Mouse (Mus musculus) E14TG2a.4 (cell line): ENCODE measurements at regions not wholly inside any gene's neighbourhood (a gene's known extent, or its start where the extent isn't known, plus 50 kb on each side); places are given as distances from the start of the nearest gene placed in this dataset.

Experiments used
- H3K27me3 ChIP-seq: 2 replicates; pipeline ENCODE4 v1.6.1; 2014; ENCODE audit warnings: low read length, control low read depth; ENCODE audit not compliant: insufficient read depth
- H3K36me3 ChIP-seq: 2 replicates; pipeline ENCODE4 v1.6.1; 2014; ENCODE audit warnings: low read length, control low read depth; ENCODE audit not compliant: insufficient read depth
- H3K4me1 ChIP-seq: replicated peaks from 2 replicates; pipeline ENCODE4 v1.6.1; 2014; ENCODE audit warnings: low read depth, low read length, control low read depth
- H3K4me3 ChIP-seq: replicated peaks from 2 replicates; pipeline ENCODE4 v1.5.1; 2014; ENCODE audit warnings: mild to moderate bottlenecking, low read length
- H3K9me3 ChIP-seq: 2 replicates; pipeline ENCODE4 v1.6.1; 2014; ENCODE audit warnings: low read length, control low read depth
- CTCF ChIP-seq: conservative IDR thresholded peaks from 2 replicates; pipeline ENCODE4 v1.5.1; 2014; ENCODE audit warnings: low read length
- NANOG ChIP-seq: IDR thresholded peaks from 2 replicates; pipeline ENCODE4 v1.6.1; 2014; ENCODE audit warnings: borderline replicate concordance, low read length, mixed read lengths
- POU5F1 ChIP-seq: IDR thresholded peaks from 2 replicates; pipeline ENCODE4 v1.6.1; 2014; ENCODE audit warnings: low read length, borderline replicate concordance

DNA sequence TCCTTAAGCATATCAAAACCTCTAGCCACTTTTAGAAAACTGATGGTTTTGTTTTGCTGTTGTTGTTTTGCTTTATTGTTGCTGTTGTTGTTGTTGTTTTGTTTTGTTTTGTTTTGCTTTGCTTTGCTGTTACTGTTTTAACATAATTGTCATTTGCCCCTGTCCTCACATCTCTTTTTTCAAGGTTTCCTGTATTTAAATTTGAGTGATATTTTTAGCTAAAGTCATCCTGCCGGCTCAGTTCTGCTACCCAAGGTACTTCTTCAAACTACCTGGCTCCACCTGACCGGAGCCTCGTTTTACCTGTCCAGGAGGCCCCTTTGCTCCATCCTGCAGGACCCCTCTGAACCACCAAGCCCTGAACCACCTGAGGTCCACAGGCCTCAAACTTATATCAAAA is 253.4 kb downstream of the Tle4 start:
- TF ChIP-seq POU5F1: no peak
- no peak for TF ChIP-seq NANOG
- TF ChIP-seq CTCF: no peak
- Histone ChIP-seq H3K4me3 (no peak overlapping the region), H3K27me3 (no peaks in the 10 kb centered on the region), H3K4me1 (no peaks in the 10 kb centered on the region), H3K9me3 (no peaks in the 10 kb centered on the region), H3K36me3 (no peaks in the 10 kb centered on the region)

DNA sequence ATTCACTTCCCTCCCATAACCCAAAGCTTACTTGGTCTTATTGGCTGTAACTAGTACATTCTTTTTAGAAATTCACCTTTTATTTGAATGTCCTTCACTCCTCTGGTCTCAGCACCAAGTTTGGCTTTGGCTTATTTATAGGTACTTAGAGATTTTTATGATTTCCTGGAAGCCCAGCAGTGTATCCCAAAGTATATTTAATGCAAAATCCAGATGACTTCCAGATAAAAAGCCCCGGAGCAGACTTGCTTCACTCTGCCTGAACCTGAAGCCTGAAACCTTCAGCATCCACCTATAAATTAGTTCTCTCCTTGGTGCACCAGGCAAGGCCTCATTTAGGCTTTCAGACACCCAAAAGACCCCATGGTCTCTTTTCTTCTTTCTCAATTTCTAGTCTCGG is 250.8 kb downstream of the Tle4 start:
- Histone ChIP-seq H3K36me3 (no peaks in the 10 kb centered on the region), H3K4me3 (no peak overlapping the region), H3K9me3 (no peaks in the 10 kb centered on the region), H3K4me1 (no peaks in the 10 kb centered on the region), H3K27me3 (no peaks in the 10 kb centered on the region)
- no peak for TF ChIP-seq CTCF
- TF ChIP-seq POU5F1: no peak
- TF ChIP-seq NANOG: no peak

DNA sequence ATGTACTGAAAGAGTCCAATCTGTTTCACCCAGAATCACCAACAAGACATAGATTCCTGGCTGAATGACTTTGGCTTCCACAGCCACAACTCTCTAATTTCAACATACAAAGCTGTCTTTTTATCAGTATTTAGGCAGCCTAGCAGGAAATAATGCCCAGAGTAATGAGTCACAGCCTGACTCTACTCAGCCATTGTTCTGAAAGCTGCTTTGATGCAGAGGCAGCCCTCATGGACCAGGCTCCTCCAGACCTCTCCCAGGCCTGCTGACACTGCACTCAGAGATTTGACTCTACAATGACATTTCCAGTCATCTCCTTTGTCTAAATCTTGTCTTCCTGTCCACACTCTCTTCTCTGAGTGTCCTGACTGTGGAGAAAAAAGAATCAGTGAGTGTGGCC is 250.4 kb downstream of the Tle4 start:
- TF ChIP-seq CTCF (no peak), POU5F1 (no peak), NANOG (no peak)
- H3K4me3 ChIP-seq: no peak overlapping the region
- no peaks in the 10 kb centered on the region for H3K4me1 ChIP-seq
- H3K27me3 ChIP-seq: no peaks in the 10 kb centered on the region
- no peaks in the 10 kb centered on the region for H3K9me3 ChIP-seq
- no peaks in the 10 kb centered on the region for H3K36me3 ChIP-seq

DNA sequence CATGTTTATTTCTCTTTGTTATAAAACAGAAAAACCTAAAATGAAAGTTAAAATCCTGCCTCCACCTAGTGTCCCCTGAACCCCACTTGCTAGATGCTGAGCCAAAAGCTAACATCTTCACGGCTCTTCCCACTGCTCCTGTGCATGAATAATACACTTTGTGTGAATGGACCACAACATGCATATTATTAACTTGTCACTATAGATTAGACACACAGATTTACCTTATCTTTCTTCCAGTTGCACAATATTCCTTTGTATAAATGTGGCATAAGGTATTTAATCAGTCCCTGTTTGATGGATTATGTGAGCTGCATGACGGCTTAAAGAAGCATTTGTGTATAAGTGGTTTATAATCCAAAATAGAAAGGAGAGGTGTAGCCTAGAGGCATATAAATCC is 248.1 kb downstream of the Tle4 start:
- H3K36me3 ChIP-seq: no peaks in the 10 kb centered on the region
- no peaks in the 10 kb centered on the region for H3K27me3 ChIP-seq
- H3K9me3 ChIP-seq: no peaks in the 10 kb centered on the region
- H3K4me1 ChIP-seq: no peaks in the 10 kb centered on the region
- TF ChIP-seq POU5F1 (no peak), NANOG (no peak), CTCF (no peak)
- H3K4me3 ChIP-seq: no peak overlapping the region

DNA sequence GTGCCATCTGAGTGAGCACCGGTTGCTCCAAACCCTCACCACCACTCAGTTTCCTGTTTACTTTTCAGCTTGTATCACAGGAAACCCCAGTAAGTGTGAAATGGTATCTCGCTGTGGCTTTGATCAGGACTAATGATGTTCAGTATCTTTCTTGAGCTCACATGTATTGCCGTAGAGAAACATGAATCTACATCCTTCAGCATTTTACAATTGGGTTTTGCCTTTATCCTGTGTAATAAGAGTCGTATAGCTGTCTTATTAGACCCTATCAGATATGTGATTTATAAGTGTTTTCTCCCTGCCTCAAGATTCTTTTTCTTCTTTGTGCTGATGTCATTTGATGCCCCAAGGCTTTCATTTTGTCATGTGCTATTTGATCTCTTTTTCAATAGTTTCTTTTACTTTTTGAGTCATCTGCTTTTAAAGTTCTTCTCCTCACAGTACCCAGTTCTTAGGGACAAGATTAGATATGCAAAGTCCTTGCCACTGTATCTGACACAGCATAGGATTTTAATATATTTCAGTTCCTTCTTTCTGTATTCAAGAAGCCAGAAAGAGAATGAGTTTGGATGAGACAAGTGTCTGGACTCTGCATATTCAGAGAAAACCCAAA is 246.0 kb downstream of the Tle4 start:
- H3K4me3 ChIP-seq: no peak overlapping the region

DNA sequence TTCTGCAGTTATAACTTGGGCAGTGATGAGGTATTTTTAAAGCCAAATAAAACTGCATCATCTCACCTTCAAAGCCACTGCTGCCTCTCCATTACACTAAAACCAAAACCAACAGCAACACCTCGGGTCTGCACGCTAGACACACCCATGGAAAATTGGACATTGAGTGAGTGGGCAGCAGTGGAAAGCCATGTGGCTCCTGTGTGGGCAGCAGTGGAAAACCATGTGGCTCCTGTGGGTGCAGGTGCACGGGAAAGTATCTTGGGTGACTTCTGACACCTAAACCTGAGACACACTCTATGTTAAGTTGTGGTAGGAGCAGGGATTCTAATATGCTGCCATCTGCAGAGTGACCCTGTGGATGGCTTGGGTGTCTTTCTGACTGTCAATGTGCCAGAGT is 245.3 kb downstream of the Tle4 start:
- H3K36me3 ChIP-seq: no peaks in the 10 kb centered on the region
- TF ChIP-seq POU5F1: no peak
- TF ChIP-seq CTCF: no peak
- no peak for TF ChIP-seq NANOG
- no peaks in the 10 kb centered on the region for H3K4me1 ChIP-seq
- H3K4me3 ChIP-seq: no peak overlapping the region
- no peaks in the 10 kb centered on the region for H3K9me3 ChIP-seq
- H3K27me3 ChIP-seq: no peaks in the 10 kb centered on the region

More for the DNA sequence above, 246.0 kb downstream of the Tle4 start:
- Histone ChIP-seq H3K36me3 (no peaks in the 10 kb centered on the region), H3K27me3 (no peaks in the 10 kb centered on the region), H3K9me3 (no peaks in the 10 kb centered on the region), H3K4me1 (no peaks in the 10 kb centered on the region)
- TF ChIP-seq POU5F1 (no peak), NANOG (no peak), CTCF (no peak)

DNA sequence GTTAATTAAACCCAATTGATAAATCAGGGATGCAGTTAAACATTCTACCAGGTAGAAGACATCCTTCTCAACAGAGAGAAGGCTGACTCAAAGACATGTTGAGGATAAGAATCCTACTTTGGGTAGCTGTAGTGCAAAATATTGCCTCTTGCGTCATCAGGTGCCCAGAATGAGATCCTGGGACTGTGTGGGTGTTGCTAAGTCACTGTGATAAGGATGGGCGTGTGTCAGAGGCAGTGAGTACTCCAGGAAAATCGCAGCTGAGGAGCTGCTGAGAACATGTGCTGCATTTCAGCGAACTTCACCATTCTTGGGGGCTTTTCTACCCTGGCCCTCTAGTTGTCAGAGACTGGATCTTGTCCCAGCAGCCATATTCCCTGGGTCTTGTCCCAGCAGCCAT is 244.7 kb downstream of the Tle4 start:
- no peak overlapping the region for H3K4me3 ChIP-seq
- TF ChIP-seq NANOG (no peak), CTCF (no peak), POU5F1 (no peak)
- no peaks in the 10 kb centered on the region for H3K9me3 ChIP-seq
- no peaks in the 10 kb centered on the region for H3K27me3 ChIP-seq
- H3K4me1 ChIP-seq: no peaks in the 10 kb centered on the region
- H3K36me3 ChIP-seq: no peaks in the 10 kb centered on the region

DNA sequence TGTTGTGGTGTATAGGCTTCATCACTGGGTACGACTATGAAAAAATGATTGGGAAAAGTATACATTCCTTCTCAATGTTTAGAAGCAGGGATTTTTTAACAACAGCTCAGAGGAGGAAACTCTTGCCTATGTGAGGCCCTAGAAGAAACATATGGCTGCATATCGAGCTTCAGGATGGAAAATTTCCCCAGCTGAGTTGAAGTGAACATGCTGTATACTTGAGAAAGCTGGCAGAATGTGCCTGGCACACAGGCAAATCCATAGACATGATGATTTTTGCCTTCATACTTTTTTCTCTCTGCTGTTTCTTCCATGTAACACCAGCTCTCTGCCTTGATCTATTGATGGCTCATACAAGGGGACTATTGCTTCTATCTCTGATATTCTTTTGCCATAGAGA is 242.7 kb downstream of the Tle4 start:
- TF ChIP-seq POU5F1 (no peak), CTCF (no peak), NANOG (no peak)
- Histone ChIP-seq H3K4me3 (no peak overlapping the region), H3K36me3 (no peaks in the 10 kb centered on the region), H3K27me3 (no peaks in the 10 kb centered on the region), H3K4me1 (no peaks in the 10 kb centered on the region), H3K9me3 (no peaks in the 10 kb centered on the region)

DNA sequence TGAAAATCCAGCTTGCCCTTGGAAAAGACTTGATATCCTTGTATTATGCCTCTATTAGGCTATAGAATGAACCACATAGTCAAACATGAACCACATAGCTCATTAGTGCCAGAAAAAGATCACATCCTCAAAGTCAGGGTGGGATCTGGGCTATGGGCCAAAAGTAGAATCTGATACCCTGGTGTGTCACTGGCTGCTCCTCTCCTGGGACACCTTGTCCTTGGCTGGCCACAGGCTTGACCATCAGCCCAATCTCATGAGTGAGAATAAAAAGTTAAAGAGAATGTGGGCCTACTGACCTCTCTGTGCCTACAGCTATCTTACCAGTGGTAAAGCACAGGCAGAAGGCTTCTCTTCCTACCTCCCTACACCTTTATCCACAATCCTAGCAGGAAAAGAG is 241.9 kb downstream of the Tle4 start:
- TF ChIP-seq NANOG (no peak), CTCF (no peak), POU5F1 (no peak)
- no peaks in the 10 kb centered on the region for H3K9me3 ChIP-seq
- H3K36me3 ChIP-seq: no peaks in the 10 kb centered on the region
- H3K4me3 ChIP-seq: no peak overlapping the region
- H3K4me1 ChIP-seq: no peaks in the 10 kb centered on the region
- no peaks in the 10 kb centered on the region for H3K27me3 ChIP-seq
